In genomic region chr1:93697317-93697716, GRCm38 (mm10) we compare ENCODE assay signal across 16 mouse cellular contexts. TPM values are rescaled to one million over a fixed set of nuclear protein-coding genes. Genes with fewer than 3 reads are reported as not detected.
A peak's percentile ranks its signal among the peaks of the same experiment; 100 is the strongest.
DNase-seq lines count a peak whose midpoint lies in the region; ATAC-seq and TF ChIP-seq lines count a peak whose summit lies in the region.
"Had no signal": no experiment of that assay in that cellular context is flagged by ENCODE, and none has a peak within 500 bp of the region (broad histone marks: within the 10 kb centered on the region; RNA-seq: fewer than 3 reads in every experiment).

No protein-coding gene starts in this region.

- no peak for TF ChIP-seq CTCF in heart, adult 2 months (IDR thresholded peaks at IDR 0.05)

- DNase-seq in heart, adult 2 months: no peak
- no peak for DNase-seq in lung, postnatal 14 days
- peak; percentile 44 for DNase-seq in kidney, adult 9 months
- DNase-seq in kidney, postnatal 25 days: peak; percentile 30 to 63
- no peak for DNase-seq in urinary bladder, postnatal 10 days (ENCODE audit: low spot score)
- DNase-seq: adrenal gland, postnatal 14 days; cerebellum, postnatal 10 days; heart, adult 11 months; midbrain, embryonic 14.5 days; right cerebral cortex, postnatal 25 days; thymus, postnatal 14 days had no signal

- no peak for TF ChIP-seq EP300 in heart, adult 2 months (IDR thresholded peaks at IDR 0.05; ENCODE audit: insufficient read depth, low read depth, low read length)

- no peak overlapping the region for H3K4me2 ChIP-seq in heart, embryonic 15.5 days
- H3K4me2 ChIP-seq in lung, embryonic 15.5 days: no peak overlapping the region

- WGBS in heart, embryonic 15.5 days: 41% methylated on average over 3 of the region's 3 CpGs
- WGBS in heart, adult 2 months: 29% methylated on average over 3 of the region's 3 CpGs
- 27% methylated on average over 3 of the region's 3 CpGs for WGBS in lung, embryonic 15.5 days

- H3K9ac ChIP-seq in heart, embryonic 15.5 days: no peak overlapping the region
- H3K9ac ChIP-seq in heart, adult 2 months (ENCODE audit: low read depth, low read length): no peak overlapping the region
- H3K9ac ChIP-seq in lung, embryonic 15.5 days: no peak overlapping the region

- no peaks in the 10 kb centered on the region for H3K79me2 ChIP-seq in heart, adult 2 months (replicated peaks; ENCODE audit: control insufficient read depth, insufficient read depth, low read length)

- H3K4me1 ChIP-seq in heart, embryonic 15.5 days (replicated peaks): peaks cover 28% of the 10 kb centered on the region
- peaks cover 13% of the 10 kb centered on the region for H3K4me1 ChIP-seq in heart, adult 2 months (ENCODE audit: control insufficient read depth, insufficient read depth, low read length)
- H3K4me1 ChIP-seq in lung, embryonic 15.5 days: peaks cover 18% of the 10 kb centered on the region

- no peak for TF ChIP-seq POLR2A in heart, adult 2 months (IDR thresholded peaks at IDR 0.05; ENCODE audit: insufficient read depth, low read depth, low read length)

- no peaks in the 10 kb centered on the region for H3K27me3 ChIP-seq in heart, embryonic 15.5 days
- no peaks in the 10 kb centered on the region for H3K27me3 ChIP-seq in heart, adult 2 months (ENCODE audit: control insufficient read depth, insufficient read depth, low read length)
- H3K27me3 ChIP-seq in lung, embryonic 15.5 days: no peaks in the 10 kb centered on the region

- H3K4me3 ChIP-seq in heart, embryonic 15.5 days: no peak overlapping the region
- H3K4me3 ChIP-seq in heart, adult 2 months: no peak overlapping the region
- no peak overlapping the region for H3K4me3 ChIP-seq in lung, embryonic 15.5 days
- H3K4me3 ChIP-seq: embryonic facial prominence, embryonic 10.5 days had no signal

- H3K9me3 ChIP-seq in heart, embryonic 15.5 days (replicated peaks): no peaks in the 10 kb centered on the region
- H3K9me3 ChIP-seq in lung, embryonic 15.5 days: no peaks in the 10 kb centered on the region
- H3K9me3 ChIP-seq: embryonic facial prominence, embryonic 10.5 days had no signal

- peak overlapping the region; percentile 35 for H3K27ac ChIP-seq in heart, embryonic 15.5 days
- no peak overlapping the region for H3K27ac ChIP-seq in heart, adult 2 months
- H3K27ac ChIP-seq in lung, embryonic 15.5 days: peak overlapping the region; percentile 38; the same call in 1 of the 2 replicates
- H3K27ac ChIP-seq: embryonic facial prominence, embryonic 10.5 days had no signal

- no peaks in the 10 kb centered on the region for H3K36me3 ChIP-seq in heart, embryonic 15.5 days
- no peaks in the 10 kb centered on the region for H3K36me3 ChIP-seq in heart, adult 2 months (ENCODE audit: control insufficient read depth, insufficient read depth, low read length)
- peaks cover 13% of the 10 kb centered on the region; the same call in 1 of the 2 replicates for H3K36me3 ChIP-seq in lung, embryonic 15.5 days

- intact Hi-C loops in heart, adult 2 months (cut with DNase I): no loop called here

- 0 out of 2 replicates have a peak, but pooled peaks have one; percentile 29 for ATAC-seq in heart, embryonic 15.5 days (replicated peaks; ENCODE audit: insufficient number of reproducible peaks, insufficient read depth, low FRiP score, low read depth)
- no peak for ATAC-seq in lung, embryonic 15.5 days (ENCODE audit: borderline replicate concordance, extremely low read depth, low FRiP score, low TSS enrichment)
- no peak for ATAC-seq in erythroblast, adult 5-6 weeks (replicated peaks; ENCODE audit: low FRiP score, poor library complexity, severe bottlenecking)

RNA-seq across cellular contexts. Expression of gene Bok, which starts 11.9 kb away (rescaled TPM):
- polyA plus RNA-seq in heart, embryonic 15.5 days (2015; fragmentation: Nextera tagmentation; extraction: Ambion mirVana): 38.2 and 51.3 TPM in 2 replicates
- total RNA-seq in heart, adult 2 months (2021): 1 to 10 TPM; 3.0 to 3.1 TPM
- polyA plus RNA-seq in heart, adult 2 months (2012; rRNA removed): 5.9 and 9.0 TPM in 2 replicates
- polyA plus RNA-seq in lung, embryonic 15.5 days (2015; fragmentation: Nextera tagmentation; extraction: Ambion mirVana): 87.3 and 89.9 TPM in 2 replicates
- not detected in 2 replicates for total RNA-seq in erythroblast, adult 5-6 weeks (2015; ENCODE audit: low replicate concordance)
- total RNA-seq in erythroblast, adult 5-6 weeks (2017; ENCODE audit: low replicate concordance): not detected in 2 replicates
- total RNA-seq: MEL had no signal

RNA-seq across cellular contexts. Expression of gene Stk25, which starts 38.9 kb away (rescaled TPM):
- 124 and 153 TPM in 2 replicates for polyA plus RNA-seq in heart, embryonic 15.5 days (2015; fragmentation: Nextera tagmentation; extraction: Ambion mirVana)
- 100 to 1,000 TPM in 1 of 2 experiments, 10 to 100 TPM in 1; 81.2 to 104 TPM for total RNA-seq in heart, adult 2 months (2021)
- polyA plus RNA-seq in heart, adult 2 months (2012; rRNA removed): 90.4 and 143 TPM in 2 replicates
- 173 and 177 TPM in 2 replicates for polyA plus RNA-seq in lung, embryonic 15.5 days (2015; fragmentation: Nextera tagmentation; extraction: Ambion mirVana)
- total RNA-seq in erythroblast, adult 5-6 weeks (2015; ENCODE audit: low replicate concordance): 6.0 and 9.8 TPM in 2 replicates
- total RNA-seq in erythroblast, adult 5-6 weeks (2017; ENCODE audit: low replicate concordance): 7.9 and 14.8 TPM in 2 replicates

RNA-seq across cellular contexts. Expression of gene Atg4b, which starts 54.0 kb away (rescaled TPM):
- 56.1 and 57.6 TPM in 2 replicates for polyA plus RNA-seq in heart, embryonic 15.5 days (2015; fragmentation: Nextera tagmentation; extraction: Ambion mirVana)
- total RNA-seq in heart, adult 2 months (2021): 10 to 100 TPM; 33.6 to 36.4 TPM
- polyA plus RNA-seq in heart, adult 2 months (2012; rRNA removed): 27.7 and 33.4 TPM in 2 replicates
- polyA plus RNA-seq in lung, embryonic 15.5 days (2015; fragmentation: Nextera tagmentation; extraction: Ambion mirVana): 75.2 and 76.8 TPM in 2 replicates
- 12.3 and 20.7 TPM in 2 replicates for total RNA-seq in erythroblast, adult 5-6 weeks (2015; ENCODE audit: low replicate concordance)
- total RNA-seq in erythroblast, adult 5-6 weeks (2017; ENCODE audit: low replicate concordance): 20.8 and 21.0 TPM in 2 replicates

RNA-seq across cellular contexts. Expression of gene Thap4, which starts 57.3 kb away (rescaled TPM):
- 51.0 and 51.4 TPM in 2 replicates for polyA plus RNA-seq in heart, embryonic 15.5 days (2015; fragmentation: Nextera tagmentation; extraction: Ambion mirVana)
- 10 to 100 TPM; 75.0 to 80.4 TPM for total RNA-seq in heart, adult 2 months (2021)
- polyA plus RNA-seq in heart, adult 2 months (2012; rRNA removed): 69.0 and 76.9 TPM in 2 replicates
- 46.6 and 50.9 TPM in 2 replicates for polyA plus RNA-seq in lung, embryonic 15.5 days (2015; fragmentation: Nextera tagmentation; extraction: Ambion mirVana)
- total RNA-seq in erythroblast, adult 5-6 weeks (2015; ENCODE audit: low replicate concordance): 6.3 and 15.0 TPM in 2 replicates
- total RNA-seq in erythroblast, adult 5-6 weeks (2017; ENCODE audit: low replicate concordance): 1.4 and 6.1 TPM in 2 replicates

Comparison
In these comparisons a context has a peak if more than half of its experiments do, and no peak if none do; other contexts are left out.
1. DNase-seq: peak in kidney, adult 9 months (single experiment) and kidney, postnatal 25 days (2 of 2); none in heart, adult 2 months (0 of 2), lung, postnatal 14 days (single experiment) and urinary bladder, postnatal 10 days (single experiment).